Mouse (Mus musculus) cerebellum, postnatal 14 days (tissue): ENCODE measurements around the gene Trpc6.

ENCODE experiments used
- DNase-seq, 2 experiments: peaks; one replicate each; pipeline ENCODE4 v3.0.0; 2021; ENCODE audit warnings: mixed read lengths in 2 of 2

Trpc6 gene

DNA sequence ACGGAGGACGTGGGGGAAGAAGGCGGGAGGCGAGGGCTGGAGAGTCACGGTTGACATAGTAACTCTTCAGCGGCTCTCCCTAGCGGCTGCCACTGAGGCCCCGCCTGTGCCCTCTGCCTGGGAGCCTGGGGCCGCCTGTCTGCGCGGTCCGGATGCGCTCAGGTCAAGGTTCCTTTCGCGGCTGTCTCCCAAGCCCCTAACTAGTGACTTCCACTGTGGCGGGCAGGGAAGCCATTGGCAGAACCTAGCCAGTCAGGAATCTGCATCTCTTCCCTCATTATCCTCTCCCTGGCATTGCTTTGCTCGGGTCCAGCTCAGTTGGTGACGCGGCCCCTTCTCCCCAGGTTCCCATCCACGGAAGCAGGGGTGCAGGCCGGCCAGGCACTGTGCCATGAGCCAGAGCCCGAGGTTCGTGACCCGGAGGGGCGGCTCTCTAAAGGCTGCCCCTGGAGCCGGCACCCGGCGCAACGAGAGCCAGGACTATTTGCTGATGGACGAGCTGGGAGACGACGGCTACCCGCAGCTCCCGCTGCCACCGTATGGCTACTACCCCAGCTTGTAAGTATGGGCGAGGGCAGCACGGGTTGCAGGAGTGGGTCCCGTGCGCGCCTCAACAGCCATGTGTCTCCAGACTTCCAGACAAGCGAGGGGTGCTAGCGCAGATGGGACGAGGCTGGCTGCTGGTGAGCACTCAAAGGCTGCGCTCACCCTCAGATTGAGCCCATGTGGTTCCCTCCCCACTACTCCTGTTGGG, at the start of gene Trpc6:
TSS of gene Trpc6 (plus strand) at position 102 of the 754 bp plus-strand sequence.
- DNase-seq, result peak; percentile 33 to 36

DNA sequence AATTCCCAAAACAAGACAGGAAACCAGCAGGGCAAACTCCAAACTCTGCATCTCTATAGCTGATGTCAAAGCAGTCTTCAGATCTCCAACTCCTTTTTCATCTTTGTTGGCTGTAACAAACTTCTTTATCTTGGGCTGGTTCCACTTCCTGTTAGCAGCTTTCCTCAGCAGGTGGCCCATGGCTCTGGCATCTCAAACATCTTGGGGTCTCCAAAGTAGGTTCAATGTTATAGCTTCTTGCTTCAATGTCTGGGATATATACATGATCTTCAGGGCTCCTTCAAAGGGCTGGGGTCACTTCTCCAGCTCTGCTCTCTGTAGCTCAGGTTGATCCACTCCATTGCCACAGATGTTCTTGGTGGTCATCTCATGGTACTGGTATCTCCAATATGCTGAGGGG, 23.0 kb upstream of the Trpc6 start:
- DNase-seq, result no peak

DNA sequence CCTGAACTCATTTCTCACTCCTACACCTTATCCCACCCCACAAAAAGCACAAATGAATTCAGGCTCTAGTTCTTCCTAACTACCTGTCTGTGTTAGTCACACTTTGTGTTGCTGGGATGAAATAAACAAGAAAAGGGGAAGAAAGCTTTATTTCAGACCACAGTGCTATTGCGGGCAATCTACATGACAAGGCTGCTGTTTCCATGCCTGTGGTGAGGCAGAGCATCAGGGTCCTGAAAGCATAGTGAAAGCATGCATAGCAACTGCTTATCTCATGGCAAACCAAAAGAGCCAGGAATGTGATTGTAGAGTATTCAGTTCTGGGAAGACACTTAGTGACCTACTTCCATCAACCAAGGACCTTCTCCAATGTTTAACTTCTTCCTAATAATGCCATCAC, 10.3 kb upstream of the Trpc6 start:
- DNase-seq, result no peak

DNA sequence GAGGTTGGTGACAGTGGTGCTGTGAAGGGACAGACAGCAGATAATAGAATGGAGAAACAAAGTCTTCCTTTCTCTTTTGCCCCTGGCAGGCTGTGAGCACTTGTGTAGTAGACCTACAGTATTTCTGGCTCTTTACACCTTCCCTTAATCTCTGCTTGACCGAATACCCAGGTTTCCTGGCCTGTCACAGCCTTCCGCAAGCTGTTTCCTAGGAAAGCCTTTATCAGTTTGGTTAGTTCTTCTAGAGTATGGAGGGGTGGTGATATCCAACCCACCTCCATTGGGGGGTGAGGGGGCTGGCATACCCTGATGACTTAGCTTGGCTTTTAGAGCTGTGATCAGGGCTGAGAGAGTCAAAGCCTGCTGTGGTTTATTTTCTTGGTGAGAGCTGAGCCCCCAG, 1.3 kb downstream of the Trpc6 start:
- DNase-seq, result peak in 1 of 2 experiments; percentile 0

DNA sequence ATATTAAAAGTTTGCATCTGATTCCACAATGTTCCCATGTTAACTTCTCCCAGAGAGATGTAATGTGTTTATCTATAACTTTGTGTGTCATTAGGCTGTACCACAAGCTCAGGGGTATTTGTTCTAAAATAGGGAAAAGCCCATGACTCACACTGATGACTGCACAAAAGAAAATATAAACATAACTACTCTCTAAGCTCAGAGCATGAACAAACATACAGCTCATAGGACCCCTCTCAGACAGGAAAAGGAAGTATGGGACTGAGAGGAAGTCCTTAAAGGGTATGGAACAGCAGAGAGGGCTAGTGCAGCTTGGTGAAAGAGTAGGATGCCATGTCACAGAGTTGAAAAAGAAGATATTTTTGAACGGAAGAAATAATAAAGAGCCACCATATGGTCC, 14.6 kb downstream of the Trpc6 start:
- DNase-seq, result no peak

DNA sequence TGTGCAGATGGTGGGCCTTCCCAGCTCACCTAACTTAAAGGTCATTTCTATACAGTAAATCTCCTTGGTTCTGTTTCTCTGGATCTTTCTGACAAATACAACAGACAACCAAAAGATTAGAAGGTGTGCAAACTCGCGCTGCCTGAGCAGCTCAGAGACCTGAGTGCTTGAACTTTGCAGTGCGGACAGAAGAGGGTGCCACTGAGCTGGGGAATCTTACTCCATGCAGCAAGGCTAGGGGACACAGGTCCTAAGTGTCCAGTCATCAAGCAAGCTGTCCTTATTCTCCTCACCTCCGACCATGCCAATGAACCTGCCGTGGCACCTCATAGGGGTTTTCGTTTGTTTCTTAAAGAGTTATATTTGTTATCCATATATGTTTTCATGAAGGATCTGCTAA, 48.7 kb downstream of the Trpc6 start:
- peak; percentile 66 to 74 for DNase-seq

DNA sequence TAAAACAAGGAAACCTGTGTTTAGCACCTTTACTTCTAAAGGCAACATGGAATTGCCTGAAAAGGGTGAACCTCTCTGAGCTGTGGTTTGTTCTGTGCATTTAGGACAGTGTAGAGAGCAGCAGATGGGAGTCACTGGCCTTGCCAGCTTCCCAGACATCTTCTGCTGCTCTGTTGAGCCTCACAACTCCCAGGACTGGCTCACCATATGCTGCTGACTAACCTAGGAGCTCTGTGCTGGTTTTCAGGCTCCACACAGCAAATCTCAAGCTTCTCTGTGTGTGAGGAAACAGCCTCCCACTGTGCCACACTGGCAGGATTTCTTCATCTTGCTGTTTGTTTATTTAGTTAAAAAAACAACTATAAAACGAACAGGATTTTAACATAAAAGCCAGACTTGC, 53.1 kb downstream of the Trpc6 start:
- peak; percentile 47 to 72 for DNase-seq

DNA sequence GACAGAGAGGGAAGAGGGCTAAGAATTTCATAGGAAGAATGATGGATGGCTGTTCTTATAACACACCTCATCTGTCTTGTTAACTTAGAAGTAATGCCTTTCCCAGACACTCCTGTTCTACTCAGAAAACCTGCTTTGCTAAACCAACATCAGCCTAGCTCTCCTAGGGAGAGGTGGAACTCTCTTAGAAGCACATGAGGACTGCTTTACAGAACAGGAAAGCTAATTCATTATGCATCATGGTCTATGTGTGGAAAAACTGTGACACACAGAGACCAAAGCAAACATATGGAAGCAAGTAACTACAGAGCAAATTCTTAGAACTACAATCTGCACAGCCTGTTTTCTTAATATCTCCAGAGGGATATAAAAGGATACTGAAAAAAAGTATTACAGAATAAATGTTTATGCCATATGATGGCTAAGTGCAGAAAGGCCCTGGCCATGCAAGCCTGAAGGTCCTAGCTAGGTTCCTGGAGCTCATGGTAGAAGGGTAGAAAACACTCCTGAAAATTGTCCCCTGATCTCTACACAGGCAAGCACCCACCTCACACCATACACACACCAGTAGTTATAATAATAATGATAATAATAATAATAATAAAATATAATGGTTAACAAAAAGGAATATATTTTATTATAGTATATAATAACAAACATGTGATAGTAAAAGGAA, 63.0 kb downstream of the Trpc6 start:
- no peak for DNase-seq

DNA sequence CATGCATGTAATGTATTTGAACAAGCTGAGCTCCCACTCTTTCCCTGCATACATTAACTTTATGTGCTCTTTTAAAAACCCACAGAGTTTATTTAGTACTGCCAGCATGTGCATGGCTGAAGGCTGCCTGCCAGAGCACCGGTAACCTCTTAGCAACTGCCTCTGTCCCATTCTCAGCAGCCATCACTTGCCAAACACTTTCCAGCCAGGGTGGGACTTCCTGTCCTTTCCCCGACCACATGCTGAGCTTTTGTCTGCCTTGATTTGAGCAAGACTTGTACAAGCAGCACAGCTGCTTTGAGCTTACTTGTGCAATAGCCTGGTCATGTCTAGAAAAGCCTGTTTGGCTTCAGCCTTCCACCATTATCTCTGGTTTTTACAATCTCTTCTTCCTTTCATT, 90.4 kb downstream of the Trpc6 start:
- DNase-seq, result peak; percentile 24 to 33

DNA sequence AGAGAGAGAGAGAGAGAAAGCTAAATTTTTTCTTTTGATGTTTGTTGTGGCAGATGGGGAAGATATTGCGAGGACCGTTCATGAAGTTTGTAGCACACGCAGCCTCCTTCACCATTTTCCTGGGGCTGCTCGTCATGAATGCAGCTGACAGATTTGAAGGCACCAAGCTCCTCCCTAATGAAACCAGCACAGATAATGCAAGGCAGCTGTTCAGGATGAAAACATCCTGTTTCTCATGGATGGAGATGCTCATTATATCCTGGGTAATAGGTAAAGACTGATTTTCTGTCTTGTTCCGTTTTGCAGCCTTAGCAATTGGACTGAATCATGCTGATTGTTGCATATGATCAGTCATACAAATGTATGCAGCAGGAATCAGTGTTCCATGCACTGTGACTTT, 99.5 kb downstream of the Trpc6 start:
- no peak for DNase-seq

DNA sequence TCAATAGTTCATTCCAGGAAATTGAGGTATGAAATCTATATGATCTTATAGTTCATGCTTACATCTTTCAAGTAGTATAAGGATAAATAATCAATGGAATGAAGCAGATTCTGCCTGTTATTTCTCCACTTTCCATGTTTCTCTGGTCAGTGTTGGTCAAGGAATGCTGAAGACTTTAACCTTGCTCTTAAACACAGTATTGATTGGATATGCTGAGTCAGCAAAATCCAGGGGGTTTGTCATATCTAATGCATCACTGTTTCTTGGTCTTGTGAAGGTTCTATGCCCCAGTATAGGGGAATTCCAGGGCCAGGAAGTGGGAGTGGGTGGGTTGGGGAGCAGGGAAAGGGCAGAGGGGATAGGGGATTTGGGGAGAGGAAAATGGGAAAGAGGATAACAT, 111.4 kb downstream of the Trpc6 start:
- DNase-seq, result no peak

DNA sequence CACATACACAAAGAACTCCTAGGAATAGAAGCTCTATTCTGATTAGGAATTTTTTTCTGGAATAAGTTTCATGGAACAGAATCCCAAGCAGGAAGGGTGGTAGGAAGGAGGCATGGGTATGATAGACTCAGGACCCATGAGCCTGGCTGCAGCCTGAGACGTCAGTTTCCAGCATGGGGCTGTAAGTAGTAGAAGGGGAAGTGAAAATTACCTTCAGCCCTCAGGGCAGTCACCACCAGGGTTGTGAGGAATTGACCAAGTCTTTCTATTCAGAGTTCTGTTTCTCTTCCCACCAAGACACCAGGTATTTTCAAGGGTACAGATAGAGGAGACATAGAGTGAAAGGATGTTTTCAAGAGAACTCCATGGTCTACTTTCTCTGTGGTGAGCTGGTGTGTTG, 129.0 kb downstream of the Trpc6 start:
- no peak for DNase-seq

DNA sequence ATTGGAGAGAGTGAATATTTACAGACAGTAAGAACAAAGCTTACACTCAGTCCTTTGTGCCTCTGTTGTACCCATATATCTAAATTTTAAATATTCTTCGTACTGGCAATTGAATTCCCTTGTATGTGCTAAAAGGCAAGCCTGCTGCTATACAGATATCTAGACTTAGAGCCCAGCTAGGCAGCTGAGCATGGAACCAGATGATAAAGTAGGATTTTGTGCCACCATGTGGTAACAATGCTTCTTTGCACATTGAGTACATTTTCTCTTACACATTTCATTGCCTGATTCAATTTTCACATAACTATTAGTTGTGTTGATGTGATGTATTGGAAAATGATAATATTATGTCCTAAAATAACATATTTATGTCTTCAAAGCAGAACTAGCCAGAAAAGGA, 132.7 kb downstream of the Trpc6 start:
- peak; percentile 26 to 32 for DNase-seq

DNA sequence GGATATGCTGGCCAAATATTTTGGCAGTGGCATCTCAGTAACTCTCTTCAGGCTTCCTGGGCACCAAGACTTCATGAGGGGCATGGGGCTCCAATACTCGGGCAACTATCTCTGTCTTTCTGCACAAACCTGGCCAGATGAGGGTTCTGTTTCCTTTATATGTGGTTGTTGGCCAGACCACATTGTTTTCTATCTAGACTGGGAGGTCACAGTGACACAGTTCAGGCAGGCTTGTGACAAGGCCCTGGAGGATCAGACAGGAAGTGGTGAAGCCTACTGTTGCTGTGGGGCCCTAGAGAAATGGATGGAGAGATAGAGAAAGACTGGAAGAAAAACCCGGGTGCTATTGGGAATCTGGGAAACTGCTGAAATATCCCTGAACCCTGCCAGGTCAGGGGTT, 149.2 kb downstream of the Trpc6 start:
- no peak for DNase-seq

DNA sequence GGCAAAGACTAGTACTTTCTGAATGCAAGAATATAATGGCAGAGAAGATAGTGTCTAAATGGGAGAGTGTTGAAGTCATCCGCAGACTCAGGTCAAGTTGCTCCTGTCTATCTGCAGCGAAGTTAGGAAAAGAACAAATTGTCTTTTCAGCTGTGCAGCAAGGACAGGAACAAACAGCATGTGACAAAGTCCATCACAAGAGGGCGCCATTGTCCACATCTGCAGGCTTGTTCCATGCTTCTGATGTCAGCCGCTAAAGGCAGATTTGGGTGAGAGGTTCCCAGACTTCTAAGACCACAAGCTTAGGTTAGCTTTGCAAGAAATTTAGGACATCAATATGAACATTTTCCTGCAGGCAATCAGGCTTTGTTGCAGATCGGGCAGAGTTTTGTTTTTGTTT, 156.7 kb downstream of the Trpc6 start:
- DNase-seq, result peak; percentile 92 to 94

DNA sequence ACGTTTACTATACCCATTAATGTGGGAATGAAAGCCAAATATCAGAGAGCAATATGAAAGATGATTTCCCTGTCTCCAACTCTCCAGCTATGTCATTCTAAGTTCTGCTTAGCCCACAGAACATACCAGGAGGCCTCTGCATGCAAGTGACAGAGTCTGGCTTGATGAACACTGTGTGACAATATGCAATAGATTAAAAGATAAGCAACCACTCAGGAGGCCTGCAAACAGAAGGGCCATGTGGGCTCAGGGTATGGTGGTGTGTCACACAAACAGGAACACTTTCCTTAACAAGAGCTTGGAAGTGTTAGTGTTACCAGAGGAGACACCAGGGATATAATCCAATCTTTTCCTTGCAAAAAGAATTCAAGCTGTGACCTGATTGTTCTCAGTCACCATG, 159.6 kb downstream of the Trpc6 start:
- DNase-seq, result no peak

DNA sequence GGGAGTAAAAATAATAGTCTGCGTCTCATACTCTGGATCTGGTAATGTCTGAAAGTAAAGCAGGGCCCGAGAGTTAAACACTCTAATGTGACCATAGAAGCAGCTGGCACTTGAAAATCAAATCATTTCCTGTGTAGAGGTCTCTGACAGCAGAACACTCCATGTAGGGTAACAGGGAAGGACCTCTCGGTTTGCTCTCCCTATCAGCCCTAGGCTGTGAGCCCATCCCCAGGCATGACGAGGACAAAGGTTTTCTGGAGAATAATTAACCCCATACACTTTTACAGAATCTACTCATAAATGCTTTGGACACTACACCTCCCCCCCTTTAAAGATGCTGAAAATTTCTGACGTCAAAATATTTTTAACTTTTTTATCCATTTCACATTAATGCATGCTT, 160.0 kb downstream of the Trpc6 start:
- DNase-seq, result no peak

DNA sequence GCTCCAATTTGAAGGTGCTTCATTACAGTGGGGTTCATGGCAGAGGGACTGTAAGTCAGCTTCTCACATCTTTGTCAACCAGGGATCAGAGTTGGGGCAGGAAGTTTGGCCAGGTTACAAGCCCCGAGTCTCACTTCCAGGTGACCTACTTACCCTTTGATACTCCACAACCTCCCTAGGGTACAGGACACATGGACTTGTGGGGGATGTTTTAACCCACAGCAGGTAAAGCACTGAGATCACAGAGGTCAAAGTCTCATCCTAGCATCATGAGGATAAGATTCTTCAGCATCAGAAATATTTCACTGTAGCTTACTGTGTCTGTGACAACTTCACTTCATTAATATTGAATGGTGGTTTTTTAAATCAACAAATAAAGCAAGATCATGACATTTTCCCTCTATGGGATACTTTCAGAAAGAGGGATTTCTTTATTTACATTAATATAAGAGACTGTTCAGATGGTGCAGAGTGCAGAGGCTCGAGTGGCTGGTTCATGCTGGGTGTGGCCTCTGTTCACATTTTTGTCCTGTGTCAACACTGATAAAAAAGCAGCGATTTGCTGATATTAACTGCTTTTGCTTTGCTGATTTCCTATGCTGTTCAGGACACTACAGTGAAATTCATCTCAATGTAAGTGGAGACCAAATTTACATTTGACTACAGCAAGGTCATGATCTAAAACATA, 166.3 kb downstream of the Trpc6 start:
- DNase-seq, result no peak

DNA sequence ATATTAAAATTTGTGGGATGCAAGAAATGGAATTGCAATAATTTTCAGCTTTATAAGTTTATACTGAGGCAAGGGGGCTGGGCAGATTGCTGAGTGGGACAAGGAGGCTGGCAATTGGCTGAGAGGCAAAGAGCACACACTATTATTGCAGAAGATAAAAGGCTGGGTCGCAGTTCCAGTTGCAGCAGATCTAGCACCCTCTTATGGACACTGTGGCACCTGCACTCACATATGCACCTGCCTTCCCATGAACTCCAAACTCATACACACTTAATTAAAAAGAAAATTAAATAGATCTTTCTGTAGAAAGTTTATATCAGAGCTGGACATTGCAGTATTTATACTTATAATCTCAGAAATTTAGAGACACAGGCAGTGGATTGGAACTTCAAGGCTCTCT, 175.1 kb downstream of the Trpc6 start:
- peak in 1 of 2 experiments; percentile 12 for DNase-seq

DNA sequence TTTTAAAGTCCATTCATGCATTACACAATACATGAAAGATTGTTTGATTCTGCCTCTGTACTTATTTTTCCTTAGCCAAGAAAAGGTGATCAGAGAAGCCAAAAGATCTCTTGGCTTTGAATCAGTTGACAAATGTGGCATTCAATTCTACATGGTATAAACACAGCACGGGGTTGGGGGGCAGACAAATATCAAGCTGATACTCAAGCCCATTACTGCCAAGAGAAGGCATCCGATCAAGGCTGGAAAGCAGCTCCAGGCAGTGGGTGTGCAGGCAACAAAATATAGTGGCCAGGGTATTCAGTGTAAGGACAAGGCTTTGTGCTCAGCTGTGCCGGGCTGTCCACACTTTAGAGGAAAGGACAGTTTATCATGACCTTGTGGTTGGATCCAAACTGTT, 185.1 kb downstream of the Trpc6 start:
- peak; percentile 65 to 82 for DNase-seq
